Mouse (Mus musculus): ENCODE results near the gene Fcf1. TPM values are rescaled to one million over a fixed set of nuclear protein-coding genes. Genes with fewer than 3 reads are reported as not detected.
A peak's percentile ranks its signal among the peaks of the same experiment; 100 is the strongest.

Fcf1 gene
- total RNA-seq, 2 experiments from 2014 or later = 35.4 to 36.6 TPM

DNA sequence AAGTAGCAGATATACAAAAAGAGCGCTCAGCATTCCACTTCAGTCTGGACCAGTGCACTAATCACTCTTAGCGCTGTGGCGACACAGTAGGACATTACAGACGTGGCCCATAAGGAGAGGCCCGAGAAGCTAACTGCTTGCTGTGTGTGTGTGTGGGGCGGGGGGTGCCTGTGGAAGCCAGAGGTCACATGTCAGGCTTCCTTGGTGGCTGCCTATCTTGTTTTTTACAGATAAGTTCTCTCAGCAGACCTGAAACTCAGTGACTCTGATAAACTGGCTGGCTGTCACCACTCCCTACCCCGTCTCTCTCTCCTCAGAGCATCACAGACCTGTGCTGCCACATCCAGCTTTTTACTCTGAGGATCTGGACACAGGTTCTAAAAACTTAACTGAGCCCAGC is 8.1 kb upstream of the Fcf1 start:
- no peak for DNase-seq (ENCODE audit: low spot score in 2 of 2)

GRCm38 (mm10) chr12:84968831-84969655 is 1.7 kb upstream of the Fcf1 start:
- no peak for DNase-seq (ENCODE audit: low spot score in 2 of 2)

DNA sequence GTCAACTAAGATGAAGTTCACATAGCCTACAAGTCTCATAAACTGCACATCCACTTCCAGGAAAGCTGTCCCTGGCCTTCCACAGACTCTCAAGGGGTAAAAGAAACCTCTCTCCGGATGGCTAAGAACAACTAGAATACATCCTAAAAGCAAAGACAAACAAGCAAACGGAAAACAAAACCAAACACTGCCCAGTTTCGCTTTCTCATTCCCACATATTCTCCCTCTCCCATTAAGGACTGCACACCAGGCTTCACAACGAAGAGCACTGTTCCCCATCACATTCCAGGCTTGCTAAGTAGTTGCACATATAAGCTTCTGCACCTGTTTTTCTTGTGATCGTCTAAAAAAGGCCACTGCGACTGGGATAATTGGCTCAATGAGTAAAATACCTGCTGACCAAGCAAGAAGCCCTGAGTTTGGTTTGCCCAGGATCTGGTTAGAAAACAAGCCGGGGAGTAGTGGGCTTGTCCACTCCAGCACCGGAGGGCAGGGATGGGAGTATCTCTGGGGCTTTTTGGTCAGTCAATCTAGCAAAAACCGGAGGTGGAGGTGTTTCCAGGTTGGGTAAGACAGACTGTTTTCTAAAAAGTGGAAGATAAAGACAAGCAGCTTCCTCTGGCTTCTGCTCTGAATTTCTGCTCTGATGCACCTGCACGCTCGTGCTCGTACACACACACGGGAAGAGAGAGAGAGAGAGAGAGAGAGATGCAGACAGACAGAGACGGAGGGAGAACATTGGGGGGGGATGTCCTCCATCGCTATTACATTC is 855 bp upstream of the Fcf1 start:
- DNase-seq (ENCODE audit: low spot score in 2 of 2) = no peak

GRCm38 (mm10) chr12:84979264-84979862 is 8.7 kb downstream of the Fcf1 start:
- DNase-seq (ENCODE audit: low spot score in 2 of 2) = no peak

- no peak for DNase-seq (ENCODE audit: low spot score in 2 of 2)
These were observed 18.8 kb downstream of the Fcf1 start for GRCm38 (mm10) chr12:84989456-84989855.

DNA sequence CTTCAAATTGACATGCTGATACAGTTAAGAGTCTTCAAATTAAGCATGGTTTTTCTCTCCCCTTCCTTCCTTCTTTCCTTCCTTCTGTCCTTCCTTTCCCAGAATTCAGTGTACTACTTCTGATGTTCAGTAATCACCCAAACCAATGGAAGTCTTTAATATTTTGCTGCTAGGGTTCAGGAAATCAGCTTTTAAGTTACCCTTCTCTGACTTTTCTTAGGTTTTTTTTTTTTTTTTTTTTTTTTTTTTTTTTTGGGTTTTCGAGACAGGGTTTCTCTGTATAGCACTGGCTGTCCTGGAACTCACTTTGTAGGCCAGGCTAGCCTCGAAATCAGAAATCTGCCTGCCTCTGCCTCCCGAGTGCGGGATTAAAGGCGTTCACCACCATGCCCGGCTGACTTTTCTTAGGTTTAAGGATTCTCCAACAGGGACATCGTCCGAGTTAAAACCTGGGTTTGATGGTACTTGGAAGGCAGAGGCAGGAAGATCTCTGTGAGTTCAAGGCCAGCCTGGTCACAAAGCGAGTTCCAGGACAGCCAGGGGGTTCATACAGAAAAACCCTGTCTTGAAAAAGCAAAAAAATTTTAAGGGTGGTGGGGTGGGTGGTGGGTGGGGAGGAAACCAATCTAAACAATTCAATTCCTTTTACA is 24.5 kb downstream of the Fcf1 start:
- DNase-seq (ENCODE audit: low spot score in 2 of 2) = no peak

DNA sequence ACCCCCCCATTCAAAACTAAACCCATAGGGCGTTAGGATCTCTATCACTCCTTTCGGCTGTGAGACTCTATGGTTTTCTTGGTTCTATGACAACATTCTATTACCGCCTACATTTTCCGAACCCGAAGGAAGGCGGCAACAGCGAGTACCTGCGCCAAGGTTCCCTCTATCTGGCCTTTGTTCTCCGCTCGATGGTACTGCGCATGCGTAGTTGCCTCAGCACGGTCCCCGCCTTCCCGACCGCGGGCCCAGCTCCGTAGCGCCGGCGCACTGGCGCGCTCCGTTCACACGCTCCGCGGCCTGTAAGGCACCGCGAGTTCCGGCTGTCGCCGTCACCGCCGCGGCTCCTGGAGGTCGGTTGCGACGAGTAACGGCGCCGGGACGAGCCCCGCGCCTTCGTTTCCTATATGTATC is 25.4 kb downstream of the Fcf1 start, which contains the start of gene Ylpm1:
TSS of gene Ylpm1 (plus strand) at position 239 of the 414 bp plus-strand sequence.
- DNase-seq (ENCODE audit: low spot score in 2 of 2) = peak; percentile 97 to 99

DNA sequence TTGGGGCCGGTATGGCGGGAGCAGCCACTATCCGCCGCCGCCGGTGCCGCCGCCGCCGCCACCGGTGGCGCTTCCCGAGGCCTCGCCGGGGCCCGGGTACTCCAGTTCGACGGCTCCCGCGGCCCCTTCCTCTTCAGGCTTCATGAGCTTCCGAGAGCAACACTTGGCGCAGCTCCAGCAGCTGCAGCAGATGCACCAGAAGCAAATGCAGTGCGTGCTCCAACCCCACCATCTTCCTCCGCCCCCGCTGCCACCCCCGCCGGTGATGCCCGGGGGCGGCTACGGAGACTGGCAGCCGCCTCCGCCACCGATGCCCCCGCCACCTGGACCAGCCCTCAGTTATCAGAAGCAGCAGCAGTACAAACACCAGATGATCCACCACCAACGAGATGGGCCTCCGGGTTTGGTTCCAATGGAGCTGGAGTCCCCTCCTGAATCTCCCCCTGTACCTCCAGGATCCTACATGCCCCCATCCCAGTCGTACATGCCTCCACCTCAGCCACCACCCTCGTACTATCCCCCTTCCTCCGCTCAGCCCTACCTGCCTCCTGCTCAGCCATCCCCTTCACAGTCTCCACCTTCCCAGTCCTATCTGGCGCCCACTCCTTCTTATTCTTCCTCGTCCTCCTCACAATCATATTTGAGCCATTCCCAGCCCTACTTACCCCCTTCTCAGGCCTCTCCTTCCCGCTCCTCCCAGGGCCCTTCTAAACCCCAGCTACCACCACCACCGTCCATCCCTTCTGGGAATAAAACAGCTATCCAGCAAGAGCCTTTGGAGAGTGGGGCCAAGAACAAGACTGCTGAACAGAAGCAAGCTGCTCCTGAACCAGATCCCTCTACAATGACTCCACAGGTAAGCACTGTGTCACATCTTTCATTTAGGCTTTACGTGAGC is 26.1 kb downstream of the Fcf1 start:
- DNase-seq (ENCODE audit: low spot score in 2 of 2) = peak; percentile 67 to 75

GRCm38 (mm10) chr12:84999053-84999452 is 28.4 kb downstream of the Fcf1 start:
- DNase-seq (ENCODE audit: low spot score in 2 of 2) = no peak

DNA sequence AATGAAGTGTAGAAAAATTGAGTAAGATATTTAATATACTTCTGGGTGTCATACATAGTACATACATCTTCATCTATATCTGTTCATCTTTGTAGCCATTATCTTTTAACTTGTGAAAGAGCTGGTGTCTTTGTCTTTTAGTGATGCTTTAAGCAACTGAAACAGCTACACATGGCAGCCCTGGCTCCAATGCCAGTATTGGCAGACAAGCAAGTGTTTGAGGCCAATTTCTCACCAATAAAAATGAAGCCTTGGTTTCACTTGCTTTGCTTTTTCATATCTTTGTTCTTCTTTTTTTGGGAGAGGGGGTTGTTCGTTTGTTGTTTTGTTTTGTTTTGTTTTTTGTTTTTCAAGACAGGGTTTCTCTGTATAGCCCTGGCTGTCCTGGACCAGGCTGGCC is 35.5 kb downstream of the Fcf1 start:
- DNase-seq (ENCODE audit: low spot score in 2 of 2) = peak in 1 of 2 experiments; percentile 52

DNA sequence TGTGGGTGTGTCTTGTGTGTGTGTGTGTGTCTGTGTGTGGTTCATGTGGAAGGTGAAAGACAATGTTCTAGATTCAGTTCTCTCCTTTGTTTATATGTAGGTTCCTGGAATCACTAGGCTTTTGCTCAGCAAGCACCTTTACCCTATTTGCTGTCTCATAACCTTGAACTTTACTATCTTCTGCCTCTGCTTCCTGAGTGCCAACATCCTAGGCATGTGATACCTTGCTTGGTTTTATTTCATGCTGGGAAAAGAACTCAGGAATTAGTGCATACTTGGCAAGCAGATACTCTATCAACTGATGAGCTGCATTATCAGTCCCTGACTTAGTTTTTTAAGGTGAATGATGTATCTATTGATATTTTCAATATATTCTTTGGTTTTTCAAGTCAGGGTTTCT is 36.3 kb downstream of the Fcf1 start:
- DNase-seq (ENCODE audit: low spot score in 2 of 2) = no peak

GRCm38 (mm10) chr12:85009776-85010175 is 39.1 kb downstream of the Fcf1 start:
- DNase-seq (ENCODE audit: low spot score in 2 of 2) = no peak

DNA sequence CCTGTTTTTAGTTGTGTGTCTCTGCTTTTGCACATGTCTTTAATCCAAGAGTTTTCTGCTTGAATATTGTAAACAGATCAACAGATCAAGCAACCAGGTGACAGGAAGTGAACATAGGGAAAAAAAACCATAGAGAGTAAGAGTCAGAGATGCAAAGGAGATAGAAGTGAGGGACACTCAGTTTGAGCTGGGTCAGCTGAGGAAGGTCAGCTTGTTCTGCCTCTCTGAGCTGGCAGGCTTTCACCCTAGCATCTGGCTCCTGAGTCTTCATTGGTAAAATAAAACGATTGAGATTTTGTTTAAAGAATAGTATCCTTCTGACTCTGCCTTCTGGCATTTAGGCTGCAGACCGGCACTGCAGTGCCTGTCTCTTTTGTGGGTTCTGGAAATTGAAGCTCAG is 39.8 kb downstream of the Fcf1 start:
- DNase-seq (ENCODE audit: low spot score in 2 of 2) = no peak

DNA sequence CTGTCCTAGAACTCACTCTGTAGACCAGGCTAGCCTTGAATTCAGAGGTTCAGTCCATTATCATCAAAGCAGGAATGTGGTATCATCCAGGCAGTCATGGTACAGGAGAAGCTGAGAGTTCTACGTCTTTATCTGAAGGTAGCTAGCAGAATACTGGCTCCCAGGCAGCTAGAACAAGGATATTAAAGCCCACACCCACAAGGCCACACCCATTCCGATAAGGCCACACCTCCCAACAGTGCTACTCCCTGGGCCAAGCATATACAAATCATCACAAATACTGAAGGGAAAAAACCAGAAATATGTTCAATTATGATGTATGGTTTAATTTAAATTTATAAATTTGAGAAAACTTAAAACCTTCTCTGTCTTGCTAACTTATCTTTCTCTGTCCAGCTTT is 41.5 kb downstream of the Fcf1 start:
- no peak for DNase-seq (ENCODE audit: low spot score in 2 of 2)

GRCm38 (mm10) chr12:85022071-85022470 is 51.4 kb downstream of the Fcf1 start:
- no peak for DNase-seq (ENCODE audit: low spot score in 2 of 2)

- DNase-seq (ENCODE audit: low spot score in 2 of 2) = no peak
These were observed 62.0 kb downstream of the Fcf1 start for GRCm38 (mm10) chr12:85032710-85033109.

All from layer of hippocampus, postnatal 14 days (tissue).